Mouse (Mus musculus) liver, embryonic 14.5 days (tissue): Measurements from ENCODE around the gene Slc9a5.

Source experiments
- CTCF ChIP-seq: IDR thresholded peaks from 2 replicates; pipeline ENCODE4 v1.5.1; 2016; ENCODE audit warnings: antibody characterized with exemption, low read depth, control low read depth
- EP300 ChIP-seq: IDR thresholded peaks from 2 replicates; pipeline ENCODE4 v1.6.1; 2016; ENCODE audit warnings: antibody characterized with exemption, low read depth

- TF ChIP-seq CTCF (peak; percentile 57), EP300 (no peak)
Measured at GRCm38 (mm10) chr8:105367107-105367506, 18.5 kb downstream of the Slc9a5 start.
